Mouse (Mus musculus): ENCODE results near the gene Cryba4.
A peak's percentile ranks its signal among the peaks of the same experiment; 100 is the strongest.

The Cryba4 gene

DNA sequence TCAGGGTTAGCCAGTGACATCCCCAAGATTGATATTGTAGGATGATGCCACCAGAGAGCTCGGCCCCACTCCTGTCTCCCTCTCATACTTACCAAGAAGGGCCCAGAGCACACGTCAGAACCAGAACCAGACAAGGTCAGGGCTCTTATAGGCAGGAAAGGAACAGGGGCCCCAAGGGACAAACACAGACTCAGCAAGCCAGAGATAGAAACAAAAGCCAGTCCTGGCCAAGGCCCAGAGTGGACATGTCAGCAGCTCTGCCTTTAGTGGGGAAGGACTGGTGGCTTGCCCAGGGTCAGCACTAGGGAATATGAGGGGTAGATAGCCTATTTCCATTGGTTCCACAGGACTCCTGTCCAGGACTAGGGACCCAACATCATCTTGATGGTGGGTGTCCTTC, at the start of gene Cryba4:
Gene Cryba4, minus strand, starts transcription at position 119 of the 400 bp plus-strand sequence.
- DNase-seq (ENCODE audit: inconsistent age in 2 of 2, low spot score in 1 of 2) = peak; percentile 77 to 88

GRCm38 (mm10) chr5:112301694-112302093, 49.4 kb upstream of the Cryba4 start:
- peak in 1 of 2 experiments; percentile 67 for DNase-seq (ENCODE audit: inconsistent age in 2 of 2, low spot score in 1 of 2)

DNA sequence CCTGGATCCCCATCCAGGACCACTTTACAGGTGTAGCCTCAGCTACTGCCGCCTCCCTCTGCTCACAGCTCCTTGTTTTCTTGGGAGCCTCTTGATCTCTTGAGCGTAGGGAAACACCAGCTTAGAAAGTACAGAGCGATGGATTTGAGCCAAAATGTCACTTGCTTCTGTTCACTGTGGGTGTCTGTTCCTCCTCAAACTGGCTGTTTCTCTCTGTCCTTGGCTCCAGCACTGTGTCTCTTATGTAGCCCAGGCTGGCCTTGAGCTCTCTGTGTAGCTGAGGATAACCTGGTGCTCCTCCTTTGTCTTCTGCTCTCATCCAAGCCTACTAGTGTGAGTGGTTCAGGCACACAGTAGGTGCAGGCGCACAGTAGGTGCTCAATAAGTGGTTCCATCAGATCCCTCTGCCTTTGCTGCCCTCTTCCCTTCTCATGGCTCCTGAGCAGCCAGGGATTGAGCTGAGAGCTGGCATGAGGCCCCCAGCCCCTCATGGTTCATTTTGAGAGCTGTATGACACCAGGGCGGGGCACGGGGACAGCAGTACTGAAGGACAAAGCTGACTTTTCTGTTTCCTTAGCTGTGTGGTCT, 48.5 kb upstream of the Cryba4 start:
- DNase-seq (ENCODE audit: inconsistent age in 2 of 2, low spot score in 1 of 2) = peak in 1 of 2 experiments; percentile 74

GRCm38 (mm10) chr5:112300112-112300511, 47.8 kb upstream of the Cryba4 start:
- DNase-seq (ENCODE audit: inconsistent age in 2 of 2, low spot score in 1 of 2) = peak in 1 of 2 experiments; percentile 49

GRCm38 (mm10) chr5:112299399-112299798, 47.1 kb upstream of the Cryba4 start:
- no peak for DNase-seq (ENCODE audit: inconsistent age in 2 of 2, low spot score in 1 of 2)

- peak; percentile 86 to 93 for DNase-seq (ENCODE audit: inconsistent age in 2 of 2, low spot score in 1 of 2)
Observed at GRCm38 (mm10) chr5:112298226-112298988, 46.1 kb upstream of the Cryba4 start.

GRCm38 (mm10) chr5:112297257-112297656, 44.9 kb upstream of the Cryba4 start:
- DNase-seq (ENCODE audit: inconsistent age in 2 of 2, low spot score in 1 of 2) = no peak

DNA sequence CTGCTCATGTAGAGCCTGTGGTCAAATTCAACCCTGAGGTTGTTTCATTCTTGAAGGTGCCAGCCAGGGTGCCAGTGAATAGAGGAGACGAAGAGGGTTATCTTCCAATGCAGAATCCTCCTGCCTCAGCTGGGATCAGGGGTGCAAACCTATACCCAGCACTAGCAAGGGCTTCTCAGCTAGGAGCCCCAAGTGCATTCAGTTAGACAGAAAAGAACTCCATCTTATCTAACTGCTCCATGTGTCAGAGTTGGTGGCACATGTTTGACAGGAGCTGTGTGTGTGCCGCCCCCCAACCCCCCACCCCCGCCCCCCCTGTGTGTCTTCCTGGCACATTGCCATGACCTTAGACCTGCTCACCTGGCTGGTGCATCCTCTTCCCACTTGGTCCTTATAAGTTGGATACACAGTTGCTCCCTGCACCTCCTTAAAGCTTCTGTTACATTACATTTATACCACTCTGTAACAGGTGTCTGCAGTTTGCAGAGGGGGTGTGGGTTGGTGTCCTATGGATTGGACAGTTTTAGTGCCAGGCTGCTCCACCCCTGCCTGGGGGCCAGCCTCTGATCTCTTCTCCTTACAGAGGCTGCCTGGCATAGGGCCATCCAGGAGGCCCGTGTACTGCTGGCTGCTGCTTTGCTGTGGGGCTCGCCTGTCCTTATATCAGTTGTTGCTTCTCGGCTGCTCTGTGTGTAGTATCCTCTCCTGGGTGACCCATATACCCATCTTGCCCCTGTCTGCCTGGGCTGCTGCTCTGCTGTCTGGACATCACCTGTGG, 44.3 kb upstream of the Cryba4 start:
- DNase-seq (ENCODE audit: inconsistent age in 2 of 2, low spot score in 1 of 2) = peak in 1 of 2 experiments; percentile 47

GRCm38 (mm10) chr5:112295564-112295963, 43.2 kb upstream of the Cryba4 start:
- no peak for DNase-seq (ENCODE audit: inconsistent age in 2 of 2, low spot score in 1 of 2)

DNA sequence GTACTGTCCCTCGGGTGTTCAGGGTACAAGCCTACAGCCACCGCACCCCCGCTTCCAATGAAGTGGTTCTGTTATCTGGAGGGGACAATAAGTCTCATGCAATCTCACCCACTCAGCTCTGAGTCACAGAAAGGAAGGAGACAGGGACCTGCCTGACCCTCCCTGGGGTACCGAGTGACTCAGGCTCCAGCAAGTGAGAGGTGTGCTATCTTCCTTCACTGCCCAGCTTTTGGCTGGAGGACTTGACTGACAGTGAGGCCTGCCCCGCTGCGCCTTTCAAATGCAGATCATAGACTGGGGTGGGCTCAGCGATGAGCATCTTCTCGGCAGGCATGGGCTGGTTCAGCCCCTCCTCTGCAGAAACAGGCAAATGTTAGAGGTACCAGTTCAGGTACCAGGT, 42.8 kb upstream of the Cryba4 start:
- peak; percentile 85 to 89 for DNase-seq (ENCODE audit: inconsistent age in 2 of 2, low spot score in 1 of 2)

DNA sequence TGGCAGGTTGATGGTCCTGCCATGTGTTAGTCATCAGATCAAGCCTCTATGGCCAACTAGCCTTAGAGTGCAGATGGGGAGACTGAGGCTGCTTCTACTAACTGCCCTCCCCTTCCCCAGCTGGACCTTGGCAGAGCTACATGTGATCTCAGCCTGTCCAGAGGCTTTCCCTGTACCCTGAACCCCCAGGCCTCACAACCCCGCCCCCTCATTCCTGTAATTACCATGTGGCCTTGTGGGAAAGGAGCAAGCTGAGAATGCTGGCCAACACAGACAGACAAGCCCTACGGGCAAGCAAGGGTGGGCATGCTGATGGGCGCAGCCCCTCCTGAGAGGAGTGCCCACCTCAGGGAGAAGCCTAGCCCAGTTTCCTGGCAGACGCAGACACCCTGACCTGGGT, 42.4 kb upstream of the Cryba4 start:
- DNase-seq (ENCODE audit: inconsistent age in 2 of 2, low spot score in 1 of 2) = peak in 1 of 2 experiments; percentile 79

- no peak for DNase-seq (ENCODE audit: inconsistent age in 2 of 2, low spot score in 1 of 2)
Observed at GRCm38 (mm10) chr5:112293800-112294199, 41.5 kb upstream of the Cryba4 start.

- peak; percentile 86 to 92 for DNase-seq (ENCODE audit: inconsistent age in 2 of 2, low spot score in 1 of 2)
Observed at GRCm38 (mm10) chr5:112292343-112292980, 40.1 kb upstream of the Cryba4 start.

GRCm38 (mm10) chr5:112291866-112292265, 39.5 kb upstream of the Cryba4 start:
- DNase-seq (ENCODE audit: inconsistent age in 2 of 2, low spot score in 1 of 2) = peak; percentile 54 to 83

GRCm38 (mm10) chr5:112290536-112290880, 38.2 kb upstream of the Cryba4 start:
- DNase-seq (ENCODE audit: inconsistent age in 2 of 2, low spot score in 1 of 2) = peak; percentile 43 to 70

GRCm38 (mm10) chr5:112289819-112290535, 37.7 kb upstream of the Cryba4 start:
- peak; percentile 76 to 86 for DNase-seq (ENCODE audit: inconsistent age in 2 of 2, low spot score in 1 of 2)

DNA sequence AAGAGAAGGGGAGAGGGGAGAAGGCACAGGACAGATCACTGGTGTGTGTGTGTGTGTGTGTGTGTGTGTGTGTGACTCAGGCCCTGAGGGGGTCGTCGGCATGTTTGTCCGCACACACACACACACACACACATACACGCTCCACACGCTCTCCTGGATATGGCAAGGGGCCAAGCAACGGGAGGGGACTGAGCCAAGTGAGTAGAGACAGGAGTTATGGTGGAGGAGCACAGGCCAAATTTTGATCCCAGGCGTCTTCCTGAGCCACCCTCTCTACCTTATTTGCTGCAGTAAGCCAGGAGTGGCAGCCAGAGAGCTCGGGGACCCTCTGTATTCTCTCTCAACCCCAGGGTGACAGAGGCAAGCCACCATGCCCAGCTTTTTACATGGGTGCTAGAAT, 36.9 kb upstream of the Cryba4 start:
- peak; percentile 66 to 83 for DNase-seq (ENCODE audit: inconsistent age in 2 of 2, low spot score in 1 of 2)

DNA sequence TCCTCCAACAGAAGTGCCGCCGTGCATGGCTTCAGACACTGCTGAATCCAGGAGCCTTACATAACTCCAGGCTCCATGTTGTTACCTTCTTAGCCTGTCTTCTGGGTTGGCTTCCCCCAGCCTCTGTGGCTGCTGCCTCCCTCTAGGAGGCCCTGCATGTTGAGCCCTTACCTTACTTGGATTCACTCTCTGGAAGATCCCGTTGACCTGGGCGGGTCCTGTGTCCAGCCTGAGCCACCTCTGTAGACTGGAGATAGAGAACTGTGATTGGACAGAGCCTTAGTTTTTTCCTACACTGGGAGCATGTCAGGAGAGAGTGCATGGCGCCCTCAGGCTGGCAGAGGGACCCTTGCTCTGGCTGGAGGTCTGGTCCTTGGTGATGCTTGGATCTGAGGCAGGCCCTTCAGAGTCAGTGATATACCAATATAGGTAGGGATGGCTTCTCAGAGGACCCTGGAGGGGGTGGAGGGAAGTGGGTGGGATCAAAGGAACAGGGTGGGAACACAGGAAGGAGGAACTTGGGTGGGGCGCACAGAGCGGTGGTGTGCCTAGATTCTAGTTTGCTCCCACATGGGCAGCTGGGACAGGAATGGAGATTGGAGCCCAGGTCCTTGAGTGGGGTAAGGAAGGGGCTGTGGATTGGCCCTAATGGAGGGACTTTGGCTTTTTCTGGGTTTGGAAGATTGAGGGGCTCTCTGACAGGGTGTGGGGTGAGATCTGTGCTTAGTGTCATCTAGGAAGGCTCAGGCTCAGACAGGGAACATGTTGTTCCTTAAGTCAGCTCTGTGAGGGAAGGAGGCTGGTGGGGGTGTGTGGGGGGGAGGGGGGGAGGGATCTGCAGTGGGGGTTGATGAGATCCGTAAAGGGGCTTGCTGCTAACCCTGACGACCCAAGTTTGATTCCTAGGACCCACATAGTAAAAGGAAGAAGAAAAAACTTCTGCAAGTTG, 36.1 kb upstream of the Cryba4 start:
- peak; percentile 49 to 75 for DNase-seq (ENCODE audit: inconsistent age in 2 of 2, low spot score in 1 of 2)

- DNase-seq (ENCODE audit: inconsistent age in 2 of 2, low spot score in 1 of 2) = peak in 1 of 2 experiments; percentile 57
Observed at GRCm38 (mm10) chr5:112287652-112288051, 35.3 kb upstream of the Cryba4 start.
